Mouse (Mus musculus) kidney, adult 2 months (tissue): ENCODE measurements at regions not wholly inside any gene's neighbourhood (a gene's known extent, or its start where the extent isn't known, plus 50 kb on each side); places are given as distances from the start of the nearest gene placed in this dataset.
"Not testable (repeated sequence)": the region's sequence is repeated elsewhere in the genome, so short reads cannot be mapped to it uniquely, and the experiment has no call there.

Source experiments
- CTCF ChIP-seq: fragments of 200-500 bp; conservative IDR thresholded peaks from 2 replicates; pipeline ENCODE4 v1.5.1; 2011; ENCODE audit warnings: low read depth, mild to moderate bottlenecking, control low read depth, low read length, moderate library complexity, mixed read lengths; ENCODE audit not compliant: insufficient read depth, insufficient read length
- POLR2A ChIP-seq: fragments of 200-500 bp; IDR thresholded peaks from one replicate; pipeline ENCODE4 v1.6.1; 2011; ENCODE audit warnings: low read depth, low read length, control low read depth

DNA sequence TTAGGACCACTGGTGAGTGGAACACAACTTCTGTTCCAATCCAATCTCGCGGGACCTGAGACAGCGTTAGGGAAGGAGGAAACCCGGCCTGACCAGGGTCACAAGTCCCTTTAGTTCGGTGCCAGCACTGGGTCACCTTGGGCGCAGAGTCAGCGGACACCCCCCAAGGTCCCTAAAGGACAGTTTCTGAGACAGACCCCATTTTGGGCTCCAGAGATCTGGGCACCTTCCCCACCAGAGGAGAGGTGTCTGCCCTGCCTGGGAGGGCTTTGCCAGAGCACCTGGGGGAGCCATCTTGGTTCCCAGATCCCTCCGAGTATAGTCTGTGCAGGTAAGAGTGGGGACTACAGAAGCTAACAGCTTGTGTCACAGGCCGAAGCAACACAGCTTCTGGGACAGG, 270.5 kb upstream of the Impg1 start:
- not testable (repeated sequence) for TF ChIP-seq CTCF, POLR2A
